ENCODE assay signal across 20 mouse cellular contexts in genomic region chr6:134079563-134079962, GRCm38 (mm10).
"Had no signal": no experiment of that assay in that cellular context is flagged by ENCODE, and none has a peak within 500 bp of the region (broad histone marks: within the 10 kb centered on the region; RNA-seq: fewer than 3 reads in every experiment).

No protein-coding gene starts in this region.

- H3K27ac ChIP-seq: embryonic facial prominence, embryonic 10.5 days; embryonic facial prominence, embryonic 12.5 days; embryonic facial prominence, embryonic 13.5 days; embryonic facial prominence, embryonic 15.5 days; forebrain, embryonic 10.5 days; forebrain, embryonic 12.5 days; forebrain, embryonic 13.5 days; forebrain, embryonic 15.5 days; gastrocnemius, adult 2 months; heart, adult 2 months had no signal

- H3K9me3 ChIP-seq: embryonic facial prominence, embryonic 10.5 days; embryonic facial prominence, embryonic 12.5 days; embryonic facial prominence, embryonic 13.5 days; embryonic facial prominence, embryonic 15.5 days; forebrain, embryonic 10.5 days; forebrain, embryonic 12.5 days; forebrain, embryonic 13.5 days; forebrain, embryonic 15.5 days had no signal

- DNase-seq: embryo, embryonic 11 days; forebrain, postnatal 0 days; gastrocnemius, adult 2 months; gastrocnemius, postnatal 10 days; gastrocnemius, postnatal 14 days; gastrocnemius, postnatal 25 days; gastrocnemius, postnatal 36 days; heart, adult 18-20 months; heart, adult 2 months had no signal

- H3K9ac ChIP-seq: embryonic facial prominence, embryonic 12.5 days; embryonic facial prominence, embryonic 13.5 days; embryonic facial prominence, embryonic 15.5 days; forebrain, embryonic 12.5 days; forebrain, embryonic 13.5 days; forebrain, embryonic 15.5 days; forebrain, postnatal 0 days had no signal

- H3K36me3 ChIP-seq: embryonic facial prominence, embryonic 15.5 days; forebrain, embryonic 12.5 days; forebrain, embryonic 15.5 days had no signal

- H3K27me3 ChIP-seq: embryonic facial prominence, embryonic 12.5 days; embryonic facial prominence, embryonic 13.5 days; embryonic facial prominence, embryonic 15.5 days; forebrain, embryonic 12.5 days; forebrain, embryonic 13.5 days; forebrain, embryonic 15.5 days had no signal

- H3K4me3 ChIP-seq: embryonic facial prominence, embryonic 10.5 days; embryonic facial prominence, embryonic 12.5 days; embryonic facial prominence, embryonic 13.5 days; embryonic facial prominence, embryonic 15.5 days; erythroblast, embryonic 14.5 days; forebrain, embryonic 10.5 days; forebrain, embryonic 12.5 days; forebrain, embryonic 13.5 days; forebrain, embryonic 15.5 days; gastrocnemius, adult 2 months; heart, adult 2 months had no signal

- H3K4me1 ChIP-seq: embryonic facial prominence, embryonic 10.5 days; forebrain, embryonic 10.5 days; forebrain, embryonic 12.5 days; forebrain, embryonic 13.5 days; forebrain, embryonic 15.5 days had no signal

- ATAC-seq: forebrain, embryonic 13.5 days; forebrain, embryonic 14.5 days; forebrain, embryonic 15.5 days; forebrain, embryonic 16.5 days; forebrain, postnatal 0 days had no signal

- H3K4me2 ChIP-seq: embryonic facial prominence, embryonic 12.5 days; embryonic facial prominence, embryonic 13.5 days; embryonic facial prominence, embryonic 15.5 days; forebrain, embryonic 12.5 days; forebrain, embryonic 13.5 days; forebrain, embryonic 15.5 days had no signal
